Mouse (Mus musculus) intestine, embryonic 16.5 days (tissue): ENCODE data around the gene Stra6l. TPM values are rescaled to one million over a fixed set of nuclear protein-coding genes. Genes with fewer than 3 reads are reported as not detected.
A peak's percentile ranks its signal among the peaks of the same experiment; 100 is the strongest.

Source experiments
- ATAC-seq: fragments of 200-750 bp; cut with Nextera tagmentation; 2 replicates; pipeline ENCODE4 v1.8.0; 2017; ENCODE audit warnings: moderate TSS enrichment, moderate library complexity
- H3K27ac ChIP-seq: fragments of 300-500 bp; sonication (generic); 2 replicates; pipeline ENCODE4 v1.5.1; 2014; ENCODE audit warnings: mild to moderate bottlenecking, low read length
- H3K27me3 ChIP-seq: fragments of 300-500 bp; sonication (generic); replicated peaks from 2 replicates; pipeline ENCODE4 v1.6.1; 2014; ENCODE audit warnings: low read length, control low read depth, mixed read lengths; ENCODE audit not compliant: control insufficient read depth, insufficient read depth
- H3K36me3 ChIP-seq: fragments of 300-500 bp; sonication (generic); 2 replicates; pipeline ENCODE4 v1.6.1; 2014; ENCODE audit warnings: low read length, control low read depth; ENCODE audit not compliant: control insufficient read depth, insufficient read depth
- H3K4me1 ChIP-seq: fragments of 300-500 bp; sonication (generic); 2 replicates; pipeline ENCODE4 v1.6.1; 2014; ENCODE audit warnings: low read length, control low read depth, mixed read lengths; ENCODE audit not compliant: control insufficient read depth, insufficient read depth
- H3K4me2 ChIP-seq: fragments of 300-500 bp; sonication (generic); 2 replicates; pipeline ENCODE4 v1.6.1; 2014; ENCODE audit warnings: low read depth, low read length, control low read depth
- H3K4me3 ChIP-seq: fragments of 300-500 bp; sonication (generic); 2 replicates; pipeline ENCODE4 v1.5.1; 2014; ENCODE audit warnings: mild to moderate bottlenecking, low read length
- H3K9ac ChIP-seq: fragments of 300-500 bp; sonication (generic); 2 replicates; pipeline ENCODE4 v1.6.1; 2014; ENCODE audit warnings: low read depth, low read length
- H3K9me3 ChIP-seq: fragments of 300-500 bp; sonication (generic); 2 replicates; pipeline ENCODE4 v1.6.1; 2016; ENCODE audit warnings: low read length, control low read depth; ENCODE audit not compliant: control insufficient read depth
- WGBS: fragments of 180-500 bp; shearing (Covaris S2); extraction: QIAGEN DNeasy Blood & Tissue Kit; methylation state at CpG from one replicate; pipeline ENCODE4 v1.1.7; 2014; 5-methylcytosine and 5-hydroxymethylcytosine counted together
- polyA plus RNA-seq: library from polyadenylated mRNA; unstranded; fragments of >200 nt; fragmentation: Nextera tagmentation; extraction: Ambion mirVana; gene quantifications from 2 replicates; pipeline ENCODE4 v1.2.1, GENCODE M21; 2015

Stra6l gene
- polyA plus RNA-seq, 1 experiment from 2014 or later: 9.7 TPM

- Histone ChIP-seq H3K27ac (no peak overlapping the region), H3K4me3 (no peak overlapping the region), H3K36me3 (no peaks in the 10 kb centered on the region), H3K27me3 (no peaks in the 10 kb centered on the region), H3K9ac (no peak overlapping the region), H3K4me1 (peaks cover under 1% of the 10 kb centered on the region; the same call in 1 of the 2 replicates), H3K4me2 (no peak overlapping the region), H3K9me3 (no peaks in the 10 kb centered on the region)
- 50% methylated on average over 5 of the region's 5 CpGs for WGBS
- ATAC-seq: no peak
Observed at GRCm38 (mm10) chr4:45861160-45861559, 12.7 kb downstream of the Stra6l start.

- Histone ChIP-seq H3K9me3 (no peaks in the 10 kb centered on the region), H3K27me3 (no peaks in the 10 kb centered on the region), H3K4me2 (no peak overlapping the region), H3K36me3 (no peaks in the 10 kb centered on the region), H3K27ac (no peak overlapping the region), H3K4me1 (no peaks in the 10 kb centered on the region), H3K4me3 (no peak overlapping the region), H3K9ac (no peak overlapping the region)
- no peak for ATAC-seq
- 85% methylated on average over 8 of the region's 8 CpGs for WGBS
Observed at GRCm38 (mm10) chr4:45867416-45867815, 19.0 kb downstream of the Stra6l start.

DNA sequence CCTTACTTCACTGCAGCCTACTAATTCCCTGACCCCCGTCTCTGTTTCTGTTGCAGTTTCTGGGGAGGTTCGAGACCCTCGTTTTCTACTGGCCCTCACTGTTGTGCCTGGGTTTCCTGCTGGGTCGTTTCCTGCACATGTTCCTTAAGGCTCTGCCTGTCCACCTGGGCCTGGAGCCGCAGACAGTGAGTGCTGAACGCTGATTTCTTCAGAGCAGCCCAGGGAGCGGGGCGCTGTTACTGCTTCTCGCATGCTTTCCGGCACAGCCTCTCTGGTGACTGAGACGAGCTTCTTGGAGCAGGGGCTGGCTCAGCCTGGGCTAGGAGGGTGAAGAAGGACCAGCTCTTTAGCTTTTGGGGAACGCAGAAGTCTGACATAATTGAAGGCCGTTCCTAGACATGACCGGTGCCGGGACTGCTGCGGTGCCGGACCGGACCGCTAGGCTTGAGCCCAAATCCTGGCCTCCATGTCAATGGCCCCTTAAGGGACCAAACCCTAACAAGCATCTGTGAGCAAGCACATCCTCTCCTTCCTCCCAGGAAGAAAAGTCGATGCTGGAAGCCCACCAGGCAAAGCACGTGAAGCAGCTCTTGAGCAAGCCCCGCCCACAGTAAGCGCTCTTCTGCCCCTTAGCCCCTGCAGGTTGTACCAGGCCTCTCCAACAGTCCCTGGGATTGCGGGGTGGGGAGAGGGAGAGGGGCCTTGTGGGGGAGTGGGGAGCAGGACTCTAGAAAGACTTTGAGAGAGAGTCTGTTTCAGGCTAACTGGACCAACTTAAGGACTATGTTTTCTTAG, 20.8 kb downstream of the Stra6l start:
- Histone ChIP-seq H3K9me3 (no peaks in the 10 kb centered on the region), H3K9ac (no peak overlapping the region), H3K27me3 (no peaks in the 10 kb centered on the region), H3K36me3 (no peaks in the 10 kb centered on the region), H3K27ac (no peak overlapping the region), H3K4me1 (no peaks in the 10 kb centered on the region), H3K4me3 (no peak overlapping the region), H3K4me2 (no peak overlapping the region)
- 36% methylated on average over 24 of the region's 24 CpGs for WGBS
- ATAC-seq: no peak

DNA sequence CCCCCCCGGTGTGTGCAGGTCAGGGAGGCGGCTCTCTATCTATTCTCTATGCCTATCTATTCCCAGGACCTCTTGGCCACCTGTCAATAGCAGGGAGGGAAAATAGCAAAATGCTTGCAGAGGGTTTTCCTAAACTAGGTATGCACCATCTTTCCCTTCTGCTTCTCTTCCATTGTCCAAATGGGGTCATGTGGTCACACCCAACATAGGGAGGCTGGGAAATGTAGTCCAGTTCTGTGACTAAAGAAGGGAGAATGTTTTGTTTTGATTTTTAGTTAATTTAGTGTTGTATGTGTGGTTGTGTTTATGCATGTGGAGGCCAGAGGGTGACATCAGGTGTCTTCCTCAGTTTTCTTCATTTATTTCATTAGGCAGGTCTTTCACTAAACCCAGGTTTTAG, 23.7 kb downstream of the Stra6l start:
- WGBS: 60% methylated on average over 1 of the region's 2 CpGs
- H3K9ac ChIP-seq: no peak overlapping the region
- no peak overlapping the region for H3K4me3 ChIP-seq
- H3K36me3 ChIP-seq: peaks cover 8% of the 10 kb centered on the region; the same call in 1 of the 2 replicates
- no peak overlapping the region for H3K27ac ChIP-seq
- H3K9me3 ChIP-seq: 0 out of 2 replicates have a peak, but pooled peaks cover 7% of the 10 kb centered on the region
- H3K4me1 ChIP-seq: no peaks in the 10 kb centered on the region
- H3K27me3 ChIP-seq: no peaks in the 10 kb centered on the region
- H3K4me2 ChIP-seq: no peak overlapping the region
- no peak for ATAC-seq

GRCm38 (mm10) chr4:45878929-45879328, 30.5 kb downstream of the Stra6l start:
- Histone ChIP-seq H3K36me3 (peaks cover 8% of the 10 kb centered on the region; the same call in 1 of the 2 replicates), H3K4me3 (no peak overlapping the region), H3K27me3 (no peaks in the 10 kb centered on the region), H3K4me1 (no peaks in the 10 kb centered on the region), H3K4me2 (no peak overlapping the region), H3K9me3 (0 out of 2 replicates have a peak, but pooled peaks cover 7% of the 10 kb centered on the region), H3K9ac (no peak overlapping the region), H3K27ac (no peak overlapping the region)
- 44% methylated on average over 5 of the region's 5 CpGs for WGBS
- no peak for ATAC-seq

DNA sequence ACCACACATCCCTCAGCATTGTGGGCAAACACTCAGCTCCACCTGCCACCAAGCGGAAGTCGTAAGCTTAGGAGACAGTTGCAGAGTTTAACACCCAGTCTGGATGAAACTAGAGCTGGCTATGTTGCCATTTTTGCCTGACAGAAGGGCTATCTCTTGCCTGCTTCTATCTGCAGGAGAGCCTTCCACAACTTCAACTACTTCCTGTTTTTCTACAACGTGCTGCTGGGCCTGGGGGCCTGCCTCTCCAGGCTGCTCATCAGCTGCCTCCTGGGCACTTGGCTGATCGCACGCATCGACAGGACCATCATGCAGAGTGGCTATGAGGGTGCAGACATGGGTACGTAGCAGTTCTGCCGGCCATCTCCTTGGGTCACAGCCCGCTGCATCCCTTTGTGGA, 34.1 kb downstream of the Stra6l start:
- Histone ChIP-seq H3K4me3 (no peak overlapping the region), H3K9ac (no peak overlapping the region), H3K36me3 (no peaks in the 10 kb centered on the region), H3K9me3 (no peaks in the 10 kb centered on the region), H3K4me1 (no peaks in the 10 kb centered on the region), H3K27ac (no peak overlapping the region), H3K27me3 (no peaks in the 10 kb centered on the region), H3K4me2 (no peak overlapping the region)
- WGBS: 82% methylated on average over 9 of the region's 9 CpGs
- ATAC-seq: no peak

GRCm38 (mm10) chr4:45883250-45883649, 34.8 kb downstream of the Stra6l start:
- WGBS: 89% methylated on average over 16 of the region's 16 CpGs
- Histone ChIP-seq H3K4me3 (no peak overlapping the region), H3K27me3 (no peaks in the 10 kb centered on the region), H3K4me1 (no peaks in the 10 kb centered on the region), H3K9ac (no peak overlapping the region), H3K4me2 (no peak overlapping the region), H3K27ac (no peak overlapping the region), H3K36me3 (no peaks in the 10 kb centered on the region), H3K9me3 (no peaks in the 10 kb centered on the region)
- no peak for ATAC-seq

- no peak overlapping the region for H3K4me3 ChIP-seq
- no peak for ATAC-seq
- H3K27me3 ChIP-seq: no peaks in the 10 kb centered on the region
- no peak overlapping the region for H3K4me2 ChIP-seq
- no peaks in the 10 kb centered on the region for H3K36me3 ChIP-seq
- no peak overlapping the region for H3K9ac ChIP-seq
- peaks cover 6% of the 10 kb centered on the region; the same call in 1 of the 2 replicates for H3K4me1 ChIP-seq
- no peak overlapping the region for H3K27ac ChIP-seq
- no peaks in the 10 kb centered on the region for H3K9me3 ChIP-seq
- 75% methylated on average over 6 of the region's 6 CpGs for WGBS
Observed at GRCm38 (mm10) chr4:45889487-45889886, 41.0 kb downstream of the Stra6l start.

- no peak within 1 kb of the TSS for H3K9ac ChIP-seq
- H3K27ac ChIP-seq: no peak within 1 kb of the TSS
- peak; percentile 89 for ATAC-seq
Observed at GRCm38 (mm10) chr4:45890066-45890761, 41.8 kb downstream of the Stra6l start, which contains the start of gene Ccdc180. Gene Ccdc180 (plus strand): TSS chr4:45890303.

More at GRCm38 (mm10) chr4:45890066-45890761, 41.8 kb downstream of the Stra6l start, which contains the start of gene Ccdc180:
- Histone ChIP-seq H3K4me2 (no peak within 1 kb of the TSS), H3K27me3 (no peaks in the 10 kb centered on the region), H3K9me3 (no peaks in the 10 kb centered on the region), H3K4me1 (peaks cover 6% of the 10 kb centered on the region; the same call in 1 of the 2 replicates), H3K36me3 (no peaks in the 10 kb centered on the region), H3K4me3 (no peak within 1 kb of the TSS)
- 14% methylated on average over 19 of the region's 19 CpGs for WGBS
